Mouse (Mus musculus) left cerebral cortex, adult 8-10 months (tissue): ENCODE results near the gene Eif4e3. TPM values are rescaled to one million over a fixed set of nuclear protein-coding genes. Genes with fewer than 3 reads are reported as not detected.

Experiments
- DNase-seq, 2 experiments: peaks; one replicate each; pipeline ENCODE4 v3.0.0; 2022; ENCODE audit warnings: low spot score in 2 of 2
- total RNA-seq, 4 experiments: library from RNA; stranded (reverse); gene quantifications; 2 replicates each; pipeline ENCODE4 v1.2.4; 2022

The Eif4e3 gene
- total RNA-seq, 4 experiments from 2014 or later = 19.5 to 21.7 (median 21.2) TPM

GRCm38 (mm10) chr6:99625306-99625705 is 41.3 kb downstream of the Eif4e3 start:
- no peak for DNase-seq

GRCm38 (mm10) chr6:99624542-99624941 is 42.0 kb downstream of the Eif4e3 start:
- DNase-seq = no peak

- no peak for DNase-seq
These were observed 42.9 kb downstream of the Eif4e3 start for GRCm38 (mm10) chr6:99623641-99624040.

- DNase-seq = no peak
These were observed 45.4 kb downstream of the Eif4e3 start for GRCm38 (mm10) chr6:99621167-99621566.

GRCm38 (mm10) chr6:99620471-99620870 is 46.1 kb downstream of the Eif4e3 start:
- DNase-seq = no peak

GRCm38 (mm10) chr6:99619964-99620363 is 46.6 kb downstream of the Eif4e3 start:
- no peak for DNase-seq

GRCm38 (mm10) chr6:99619466-99619865 is 47.1 kb downstream of the Eif4e3 start:
- no peak for DNase-seq

- DNase-seq = no peak
These were observed 48.7 kb downstream of the Eif4e3 start for GRCm38 (mm10) chr6:99617867-99618266.

- DNase-seq = no peak
These were observed 49.2 kb downstream of the Eif4e3 start for GRCm38 (mm10) chr6:99617415-99617814.

GRCm38 (mm10) chr6:99615272-99615751 is 51.3 kb downstream of the Eif4e3 start:
- no peak for DNase-seq

- DNase-seq = no peak
These were observed 51.9 kb downstream of the Eif4e3 start for GRCm38 (mm10) chr6:99614566-99615271.

GRCm38 (mm10) chr6:99611866-99612265 is 54.7 kb downstream of the Eif4e3 start:
- no peak for DNase-seq

GRCm38 (mm10) chr6:99610454-99611427 is 55.8 kb downstream of the Eif4e3 start:
- no peak for DNase-seq

GRCm38 (mm10) chr6:99606079-99606478 is 60.5 kb downstream of the Eif4e3 start:
- DNase-seq = no peak

GRCm38 (mm10) chr6:99604758-99605157 is 61.8 kb downstream of the Eif4e3 start:
- no peak for DNase-seq

GRCm38 (mm10) chr6:99602434-99602833 is 64.1 kb downstream of the Eif4e3 start:
- no peak for DNase-seq

- DNase-seq = no peak
These were observed 65.7 kb downstream of the Eif4e3 start for GRCm38 (mm10) chr6:99600886-99601285.

GRCm38 (mm10) chr6:99600168-99600793 is 66.3 kb downstream of the Eif4e3 start:
- DNase-seq = no peak

GRCm38 (mm10) chr6:99599651-99600050 is 66.9 kb downstream of the Eif4e3 start:
- DNase-seq = no peak

- no peak for DNase-seq
These were observed 67.3 kb downstream of the Eif4e3 start for GRCm38 (mm10) chr6:99599229-99599628.

- no peak for DNase-seq
These were observed 89.5 kb downstream of the Eif4e3 start for GRCm38 (mm10) chr6:99577040-99577439.

- no peak for DNase-seq
These were observed 90.9 kb downstream of the Eif4e3 start for GRCm38 (mm10) chr6:99575633-99576032.
